Mouse (Mus musculus): ENCODE data around the gene Ube2b. TPM values are rescaled to one million over a fixed set of nuclear protein-coding genes. Genes with fewer than 3 reads are reported as not detected.

Ube2b gene
- 276 and 301 TPM in 2 replicates for polyA plus RNA-seq (2015; fragmentation: Nextera tagmentation; extraction: Ambion mirVana)

- Histone ChIP-seq H3K36me3 (ENCODE audit: poor library complexity, severe bottlenecking) (peaks cover 24% of the 10 kb centered on the region), H3K9ac (peak within 1 kb of the TSS; percentile 99), H3K9me3 (replicated peaks) (no peaks in the 10 kb centered on the region), H3K27me3 (no peaks in the 10 kb centered on the region), H3K4me2 (peak within 1 kb of the TSS; percentile 85), H3K27ac (peak within 1 kb of the TSS; percentile 96), H3K4me1 (peaks cover 50% of the 10 kb centered on the region), H3K4me3 (peak within 1 kb of the TSS; percentile 99)
- ATAC-seq: peak; percentile 78
- WGBS: under 1% methylated on average over 55 of the region's 63 CpGs
Observed at GRCm38 (mm10) chr11:52000290-52000962, at the start of gene Ube2b. Gene Ube2b (minus strand): TSS chr11:52000762.

- Histone ChIP-seq H3K27ac (no peak overlapping the region), H3K4me2 (no peak overlapping the region), H3K4me3 (no peak overlapping the region), H3K27me3 (no peaks in the 10 kb centered on the region), H3K9ac (no peak overlapping the region), H3K36me3 (ENCODE audit: poor library complexity, severe bottlenecking) (no peaks in the 10 kb centered on the region), H3K9me3 (replicated peaks) (no peaks in the 10 kb centered on the region), H3K4me1 (no peaks in the 10 kb centered on the region)
- ATAC-seq: no peak
- 51% methylated on average over 4 of the region's 4 CpGs for WGBS
Observed at GRCm38 (mm10) chr11:52046446-52047165, 46.0 kb upstream of the Ube2b start.

DNA sequence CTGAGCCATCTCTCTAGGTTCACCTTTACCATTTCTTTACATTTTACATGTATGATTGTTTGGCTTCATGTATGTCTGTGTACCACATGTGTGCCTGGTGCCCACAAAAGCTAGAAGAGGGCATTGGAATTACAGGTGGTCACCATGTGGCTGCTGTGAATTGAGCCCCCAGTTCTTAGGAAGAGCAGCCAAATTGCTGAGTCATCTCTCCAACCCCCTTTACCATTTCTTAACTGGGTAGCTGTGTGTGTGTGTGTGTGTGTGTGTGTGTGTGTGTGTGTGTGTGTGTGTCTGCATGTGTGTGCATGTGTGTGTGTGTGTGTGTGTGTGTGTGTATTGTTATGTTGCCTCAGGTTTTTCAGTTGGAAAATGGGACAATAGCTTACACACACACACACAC is 43.6 kb upstream of the Ube2b start:
- ATAC-seq: no peak
- Histone ChIP-seq H3K4me1 (no peaks in the 10 kb centered on the region), H3K4me3 (no peak overlapping the region), H3K27ac (no peak overlapping the region), H3K9me3 (replicated peaks) (no peaks in the 10 kb centered on the region), H3K9ac (no peak overlapping the region), H3K27me3 (no peaks in the 10 kb centered on the region), H3K36me3 (ENCODE audit: poor library complexity, severe bottlenecking) (peaks cover 5% of the 10 kb centered on the region; the same call in 1 of the 2 replicates), H3K4me2 (no peak overlapping the region)

GRCm38 (mm10) chr11:52043224-52043623 is 42.7 kb upstream of the Ube2b start:
- no peaks in the 10 kb centered on the region for H3K9me3 ChIP-seq (replicated peaks)
- 87% methylated on average over 3 of the region's 3 CpGs for WGBS
- no peak overlapping the region for H3K27ac ChIP-seq
- H3K36me3 ChIP-seq (ENCODE audit: poor library complexity, severe bottlenecking): peaks cover 5% of the 10 kb centered on the region; the same call in 1 of the 2 replicates
- H3K4me3 ChIP-seq: no peak overlapping the region
- H3K4me1 ChIP-seq: no peaks in the 10 kb centered on the region
- no peak for ATAC-seq
- no peaks in the 10 kb centered on the region for H3K27me3 ChIP-seq
- H3K4me2 ChIP-seq: no peak overlapping the region
- H3K9ac ChIP-seq: no peak overlapping the region

DNA sequence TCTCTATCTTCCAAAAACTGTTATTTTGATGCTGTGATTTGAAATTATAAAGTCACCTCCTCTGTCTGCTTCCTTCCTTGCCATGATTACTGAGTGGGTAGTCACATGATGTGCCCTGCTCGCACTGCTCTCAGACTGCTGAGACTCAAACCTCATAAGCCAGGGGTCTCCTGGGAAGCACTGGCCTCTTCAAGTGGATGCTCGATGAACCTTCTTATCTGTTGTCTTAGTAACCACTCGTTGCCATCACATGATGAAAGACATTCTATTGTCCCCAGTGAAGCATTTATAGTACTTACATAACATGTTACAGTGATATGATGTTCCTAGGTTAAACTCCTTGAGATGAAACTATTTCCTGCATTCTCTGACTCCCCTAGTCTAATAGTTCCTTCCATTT is 37.1 kb upstream of the Ube2b start:
- H3K4me3 ChIP-seq: no peak overlapping the region
- H3K4me1 ChIP-seq: no peaks in the 10 kb centered on the region
- H3K4me2 ChIP-seq: no peak overlapping the region
- H3K36me3 ChIP-seq (ENCODE audit: poor library complexity, severe bottlenecking): peaks cover 5% of the 10 kb centered on the region; the same call in 1 of the 2 replicates
- H3K9ac ChIP-seq: no peak overlapping the region
- no peak for ATAC-seq
- H3K27me3 ChIP-seq: no peaks in the 10 kb centered on the region
- no peaks in the 10 kb centered on the region for H3K9me3 ChIP-seq (replicated peaks)
- 50% methylated on average over 3 of the region's 3 CpGs for WGBS
- H3K27ac ChIP-seq: no peak overlapping the region

DNA sequence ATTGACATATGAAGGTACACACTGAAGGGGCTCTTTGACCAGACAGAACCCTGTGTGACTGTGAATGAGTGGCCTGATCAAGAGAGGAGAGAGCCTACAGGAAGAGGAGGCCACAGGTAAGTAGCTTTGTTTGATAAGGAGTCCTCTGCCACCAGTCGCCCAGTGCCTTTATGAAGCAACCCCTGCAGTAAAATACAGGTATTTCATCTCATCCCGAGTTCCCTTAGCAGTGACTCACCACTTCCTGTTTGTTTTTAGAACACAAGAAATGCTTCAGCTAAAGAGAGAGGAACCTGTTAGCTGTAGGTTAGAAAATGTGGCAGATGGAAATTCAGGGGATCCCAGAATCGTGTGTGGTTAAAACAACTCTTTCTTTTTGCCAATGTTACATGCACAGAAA is 35.3 kb upstream of the Ube2b start:
- H3K27me3 ChIP-seq: no peaks in the 10 kb centered on the region
- no peak overlapping the region for H3K4me2 ChIP-seq
- no peak overlapping the region for H3K4me3 ChIP-seq
- WGBS: 91% methylated on average over 3 of the region's 3 CpGs
- H3K9ac ChIP-seq: no peak overlapping the region
- H3K4me1 ChIP-seq: no peaks in the 10 kb centered on the region
- H3K27ac ChIP-seq: no peak overlapping the region
- peaks cover 7% of the 10 kb centered on the region for H3K36me3 ChIP-seq (ENCODE audit: poor library complexity, severe bottlenecking)
- no peaks in the 10 kb centered on the region for H3K9me3 ChIP-seq (replicated peaks)
- no peak for ATAC-seq

GRCm38 (mm10) chr11:52033953-52034352 is 33.4 kb upstream of the Ube2b start:
- WGBS: 91% methylated on average over 1 of the region's 1 CpGs
- Histone ChIP-seq H3K36me3 (ENCODE audit: poor library complexity, severe bottlenecking) (peaks cover 3% of the 10 kb centered on the region; the same call in 1 of the 2 replicates), H3K4me3 (no peak overlapping the region), H3K4me1 (no peaks in the 10 kb centered on the region), H3K4me2 (no peak overlapping the region), H3K27ac (no peak overlapping the region), H3K9me3 (replicated peaks) (no peaks in the 10 kb centered on the region), H3K9ac (no peak overlapping the region), H3K27me3 (no peaks in the 10 kb centered on the region)
- no peak for ATAC-seq

GRCm38 (mm10) chr11:52032356-52032755 is 31.8 kb upstream of the Ube2b start:
- no peak for ATAC-seq
- H3K27me3 ChIP-seq: no peaks in the 10 kb centered on the region

GRCm38 (mm10) chr11:52018217-52018616 is 17.7 kb upstream of the Ube2b start:
- Histone ChIP-seq H3K9ac (no peak overlapping the region), H3K4me1 (no peaks in the 10 kb centered on the region), H3K4me2 (no peak overlapping the region), H3K4me3 (no peak overlapping the region), H3K9me3 (replicated peaks) (no peaks in the 10 kb centered on the region), H3K36me3 (ENCODE audit: poor library complexity, severe bottlenecking) (peaks cover 9% of the 10 kb centered on the region; the same call in 1 of the 2 replicates), H3K27ac (no peak overlapping the region), H3K27me3 (no peaks in the 10 kb centered on the region)
- WGBS: 91% methylated on average over 9 of the region's 9 CpGs
- no peak for ATAC-seq

More at GRCm38 (mm10) chr11:52032356-52032755, 31.8 kb upstream of the Ube2b start:
- no peak overlapping the region for H3K27ac ChIP-seq
- H3K4me2 ChIP-seq: no peak overlapping the region
- H3K36me3 ChIP-seq (ENCODE audit: poor library complexity, severe bottlenecking): peaks cover 3% of the 10 kb centered on the region; the same call in 1 of the 2 replicates
- H3K4me3 ChIP-seq: no peak overlapping the region
- no peaks in the 10 kb centered on the region for H3K9me3 ChIP-seq (replicated peaks)
- H3K9ac ChIP-seq: no peak overlapping the region
- no peaks in the 10 kb centered on the region for H3K4me1 ChIP-seq
- WGBS: 82% methylated on average over 8 of the region's 8 CpGs

- Histone ChIP-seq H3K9me3 (replicated peaks) (no peaks in the 10 kb centered on the region), H3K36me3 (ENCODE audit: poor library complexity, severe bottlenecking) (0 out of 2 replicates have a peak, but pooled peaks cover 8% of the 10 kb centered on the region), H3K4me1 (no peaks in the 10 kb centered on the region), H3K27me3 (no peaks in the 10 kb centered on the region), H3K27ac (no peak overlapping the region), H3K4me2 (no peak overlapping the region), H3K4me3 (no peak overlapping the region), H3K9ac (no peak overlapping the region)
- ATAC-seq: no peak
- 81% methylated on average over 5 of the region's 5 CpGs for WGBS
Observed at GRCm38 (mm10) chr11:52011541-52011940, 11.0 kb upstream of the Ube2b start.

DNA sequence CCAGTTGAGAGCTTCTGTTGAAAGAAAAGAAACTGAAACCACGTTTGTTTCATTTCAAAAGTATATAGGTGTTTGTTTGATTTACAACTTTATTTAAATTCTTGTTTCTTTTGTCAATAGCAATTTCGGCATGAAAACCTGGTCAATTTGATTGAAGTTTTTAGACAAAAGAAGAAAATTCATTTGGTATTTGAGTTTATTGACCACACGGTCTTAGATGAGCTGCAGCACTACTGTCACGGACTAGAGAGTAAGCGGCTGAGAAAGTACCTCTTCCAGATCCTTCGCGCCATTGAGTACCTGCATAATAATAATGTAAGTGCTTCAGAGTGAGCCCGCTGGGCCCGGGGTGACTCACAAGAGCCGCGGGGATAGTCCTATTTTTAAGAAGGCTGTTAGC is 10.4 kb upstream of the Ube2b start:
- Histone ChIP-seq H3K4me1 (peaks cover 4% of the 10 kb centered on the region; the same call in 1 of the 2 replicates), H3K4me3 (no peak overlapping the region), H3K9me3 (replicated peaks) (no peaks in the 10 kb centered on the region), H3K9ac (no peak overlapping the region), H3K27me3 (no peaks in the 10 kb centered on the region), H3K4me2 (no peak overlapping the region), H3K27ac (no peak overlapping the region), H3K36me3 (ENCODE audit: poor library complexity, severe bottlenecking) (0 out of 2 replicates have a peak, but pooled peaks cover 8% of the 10 kb centered on the region)
- 89% methylated on average over 11 of the region's 11 CpGs for WGBS
- ATAC-seq: no peak

- Histone ChIP-seq H3K4me1 (peaks cover 33% of the 10 kb centered on the region), H3K9ac (no peak overlapping the region), H3K27me3 (no peaks in the 10 kb centered on the region), H3K27ac (no peak overlapping the region), H3K4me3 (no peak overlapping the region), H3K4me2 (peak overlapping the region; percentile 19; the same call in 1 of the 2 replicates), H3K9me3 (replicated peaks) (no peaks in the 10 kb centered on the region), H3K36me3 (ENCODE audit: poor library complexity, severe bottlenecking) (no peaks in the 10 kb centered on the region)
- 76% methylated on average over 2 of the region's 2 CpGs for WGBS
- ATAC-seq: no peak
Observed at GRCm38 (mm10) chr11:52005586-52005985, 5.0 kb upstream of the Ube2b start.
